Mouse (Mus musculus) heart, embryonic 15.5 days (tissue): Measurements from ENCODE around the gene Fgfr3. TPM values are rescaled to one million over a fixed set of nuclear protein-coding genes. Genes with fewer than 3 reads are reported as not detected.

Source experiments
- ATAC-seq: fragments of 200-750 bp; cut with Nextera tagmentation; replicated peaks from 2 replicates; pipeline ENCODE4 v1.8.0; 2017; ENCODE audit warnings: low read depth, moderate TSS enrichment; ENCODE audit not compliant: insufficient number of reproducible peaks, insufficient read depth, low FRiP score
- H3K27ac ChIP-seq: fragments of 300-500 bp; sonication (generic); 2 replicates; pipeline ENCODE4 v1.5.1; 2015; ENCODE audit warnings: mild to moderate bottlenecking, inconsistent platforms
- H3K27me3 ChIP-seq: fragments of 300-500 bp; sonication (generic); 2 replicates; pipeline ENCODE4 v1.6.1; 2015; ENCODE audit warnings: inconsistent platforms
- H3K36me3 ChIP-seq: fragments of 300-500 bp; sonication (generic); 2 replicates; pipeline ENCODE4 v1.6.1; 2015; ENCODE audit warnings: mild to moderate bottlenecking, inconsistent platforms
- H3K4me1 ChIP-seq: fragments of 300-500 bp; sonication (generic); replicated peaks from 2 replicates; pipeline ENCODE4 v1.6.1; 2015; ENCODE audit warnings: inconsistent platforms
- H3K4me2 ChIP-seq: fragments of 300-500 bp; sonication (generic); 2 replicates; pipeline ENCODE4 v1.6.1; 2015; ENCODE audit warnings: inconsistent platforms, mild to moderate bottlenecking, moderate library complexity
- H3K4me3 ChIP-seq: fragments of 300-500 bp; sonication (generic); 2 replicates; pipeline ENCODE4 v1.5.1; 2015; ENCODE audit warnings: mild to moderate bottlenecking, inconsistent platforms
- H3K9ac ChIP-seq: fragments of 300-500 bp; sonication (generic); 2 replicates; pipeline ENCODE4 v1.6.1; 2015; ENCODE audit warnings: mild to moderate bottlenecking, inconsistent platforms
- H3K9me3 ChIP-seq: fragments of 300-500 bp; sonication (generic); replicated peaks from 2 replicates; pipeline ENCODE4 v1.6.1; 2016; ENCODE audit warnings: inconsistent platforms
- WGBS: fragments of 180-500 bp; shearing (Covaris S2); methylation state at CpG from one replicate; pipeline ENCODE4 v1.1.7; 2015; ENCODE audit warnings: mixed read lengths; 5-methylcytosine and 5-hydroxymethylcytosine counted together
- polyA plus RNA-seq: library from polyadenylated mRNA; unstranded; fragments of >200 nt; fragmentation: Nextera tagmentation; extraction: Ambion mirVana; gene quantifications from 2 replicates; pipeline ENCODE4 v1.2.1, GENCODE M21; 2015

The Fgfr3 gene
- 4.0 and 9.1 TPM in 2 replicates for polyA plus RNA-seq

DNA sequence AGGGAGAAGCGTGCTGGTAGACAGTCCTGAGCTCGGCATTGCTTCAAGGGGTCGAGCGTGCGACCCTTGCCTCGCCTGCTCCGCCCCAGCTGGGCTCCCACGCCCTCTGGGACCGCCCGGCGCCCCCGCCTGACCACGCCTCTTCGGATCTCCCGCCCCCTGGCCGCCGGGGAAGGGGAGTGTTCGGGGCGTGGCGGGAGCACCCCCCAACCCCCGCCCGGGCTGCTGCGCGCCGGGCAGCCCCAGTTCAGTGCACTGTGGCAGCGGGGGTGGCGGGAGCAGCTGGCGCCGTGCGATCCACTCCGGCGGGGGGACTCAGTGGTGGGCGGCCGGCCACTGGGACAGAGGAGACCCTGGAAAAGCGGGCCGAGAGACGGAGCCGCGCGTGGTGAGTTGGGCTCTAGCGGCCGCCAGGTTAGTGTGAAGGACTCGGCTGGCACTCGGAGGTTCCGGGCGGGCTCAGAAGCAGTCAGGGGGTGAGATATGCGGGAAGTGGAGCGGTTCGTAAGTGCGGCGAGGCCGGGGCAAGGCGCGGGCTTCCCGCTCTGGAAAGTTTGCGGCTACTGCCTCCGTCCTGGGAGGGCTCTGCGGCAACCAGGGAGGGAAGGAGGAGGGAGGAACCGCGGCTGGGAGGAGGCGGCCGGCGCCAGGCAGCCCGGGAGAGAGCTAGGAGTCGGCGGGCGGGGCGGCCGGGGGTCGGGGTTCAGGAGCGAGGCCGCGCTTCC is at the start of gene Fgfr3:
Gene Fgfr3, plus strand, starts transcription at position 134 of the 725 bp plus-strand sequence.
- peak within 1 kb of the TSS; percentile 29; the same call in 1 of the 2 replicates for H3K27ac ChIP-seq
- no peaks in the 10 kb centered on the region for H3K36me3 ChIP-seq
- peak within 1 kb of the TSS; percentile 99 for H3K4me2 ChIP-seq
- peaks cover 40% of the 10 kb centered on the region for H3K27me3 ChIP-seq
- peak within 1 kb of the TSS; percentile 70 for H3K9ac ChIP-seq
- peaks cover 39% of the 10 kb centered on the region for H3K4me1 ChIP-seq
- WGBS: under 1% methylated on average over 56 of the region's 73 CpGs
- ATAC-seq: peak; percentile 83
- H3K9me3 ChIP-seq: no peaks in the 10 kb centered on the region
- peak within 1 kb of the TSS; percentile 76 for H3K4me3 ChIP-seq

DNA sequence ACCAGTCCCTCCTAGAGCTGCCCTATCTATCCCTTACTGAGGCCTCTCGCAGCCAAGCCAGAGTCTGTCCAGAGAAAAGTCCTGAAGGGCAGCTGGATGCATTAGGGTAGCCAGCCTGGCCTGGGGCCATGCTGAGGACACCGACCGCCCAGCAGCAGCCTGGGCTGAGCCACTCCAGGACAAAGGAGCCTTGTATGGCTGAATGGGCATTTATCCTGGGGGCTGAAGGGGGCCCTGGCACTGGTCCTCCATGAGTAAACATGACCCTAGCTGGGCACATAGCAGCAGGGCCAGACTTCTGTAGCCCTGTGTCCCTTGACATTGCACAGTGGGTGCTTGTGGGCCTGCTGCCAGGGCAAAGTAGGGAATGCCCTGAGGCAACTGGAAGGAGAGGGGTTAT is 47.0 kb upstream of the Fgfr3 start:
- peaks cover 8% of the 10 kb centered on the region for H3K4me1 ChIP-seq
- no peak overlapping the region for H3K4me3 ChIP-seq
- ATAC-seq: 0 out of 2 replicates have a peak, but pooled peaks have one; percentile 2
- no peak overlapping the region for H3K4me2 ChIP-seq
- WGBS: 44% methylated on average over 3 of the region's 3 CpGs
- H3K27me3 ChIP-seq: no peaks in the 10 kb centered on the region
- H3K9me3 ChIP-seq: no peaks in the 10 kb centered on the region
- peaks cover 25% of the 10 kb centered on the region for H3K36me3 ChIP-seq
- H3K27ac ChIP-seq: no peak overlapping the region
- H3K9ac ChIP-seq: peak overlapping the region; percentile 3; the same call in 1 of the 2 replicates

DNA sequence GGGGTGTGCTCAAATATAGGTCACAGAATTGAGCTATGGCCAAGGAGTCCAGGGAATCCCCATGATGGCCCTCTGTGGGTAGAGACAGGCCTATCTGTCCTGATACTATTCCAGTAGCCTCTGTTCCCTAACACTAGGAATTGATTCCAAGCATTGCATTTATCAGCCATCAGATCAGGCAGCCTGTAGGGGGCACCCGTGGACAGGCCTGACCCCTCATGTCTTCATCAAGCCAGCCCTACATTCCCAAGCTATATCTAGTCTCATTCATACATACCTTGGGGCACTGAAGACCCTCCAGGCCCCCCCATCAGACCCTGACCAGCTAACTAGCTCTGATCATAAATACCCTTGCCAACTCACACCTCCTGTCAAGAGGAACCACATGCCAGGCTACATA is 45.5 kb upstream of the Fgfr3 start:
- no peak overlapping the region for H3K27ac ChIP-seq
- H3K9ac ChIP-seq: no peak overlapping the region
- H3K4me2 ChIP-seq: no peak overlapping the region
- H3K27me3 ChIP-seq: no peaks in the 10 kb centered on the region
- H3K9me3 ChIP-seq: no peaks in the 10 kb centered on the region
- H3K36me3 ChIP-seq: peaks cover 12% of the 10 kb centered on the region
- peaks cover 8% of the 10 kb centered on the region for H3K4me1 ChIP-seq
- whole genome bisulfite sequencing: 0% methylated on average over 1 of the region's 1 CpGs
- H3K4me3 ChIP-seq: no peak overlapping the region
- no peak for ATAC-seq

DNA sequence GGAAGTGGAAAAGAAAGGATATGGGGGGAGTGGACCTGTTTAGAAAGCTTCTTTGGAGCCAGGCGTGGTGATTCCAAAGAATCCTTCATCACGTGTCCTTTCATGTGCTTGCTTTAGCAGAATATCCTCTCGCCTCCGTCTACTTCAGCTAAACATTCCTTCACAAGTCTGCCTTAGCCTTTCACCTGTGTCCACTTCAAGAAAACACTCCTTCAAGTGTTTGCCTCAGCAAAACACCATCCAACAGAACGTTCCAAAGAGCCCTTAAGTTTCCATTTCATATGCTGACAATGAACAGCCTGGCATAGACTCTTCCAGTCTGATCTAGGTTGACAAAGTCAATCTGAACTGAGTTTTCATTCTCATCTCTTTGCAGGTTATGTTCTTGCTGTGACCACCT is 43.2 kb upstream of the Fgfr3 start:
- Histone ChIP-seq H3K36me3 (no peaks in the 10 kb centered on the region), H3K4me3 (no peak overlapping the region), H3K27me3 (no peaks in the 10 kb centered on the region), H3K4me1 (peaks cover 13% of the 10 kb centered on the region), H3K27ac (no peak overlapping the region), H3K4me2 (no peak overlapping the region), H3K9me3 (no peaks in the 10 kb centered on the region), H3K9ac (no peak overlapping the region)
- WGBS: 80% methylated on average over 5 of the region's 5 CpGs
- ATAC-seq: no peak

DNA sequence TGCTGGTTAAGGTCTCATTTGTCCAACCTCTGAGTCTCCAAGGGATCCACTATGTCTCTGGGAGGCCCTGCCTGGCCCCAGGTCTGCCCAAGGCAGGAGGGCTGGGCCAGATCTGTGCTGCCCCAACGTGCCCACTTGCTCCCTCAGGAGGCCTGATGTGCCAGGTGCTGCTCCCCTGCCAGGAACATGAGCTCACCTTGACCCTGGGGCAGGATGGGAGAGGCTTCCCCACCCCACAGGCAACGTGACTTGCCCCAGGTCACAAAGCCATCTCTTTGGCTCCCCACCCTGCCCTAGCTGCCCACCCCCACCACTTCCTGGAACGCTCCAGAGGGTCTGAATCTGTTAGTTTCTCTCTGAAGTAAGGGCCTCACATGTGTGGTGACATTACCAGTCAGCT is 40.4 kb upstream of the Fgfr3 start:
- Histone ChIP-seq H3K4me1 (peaks cover 9% of the 10 kb centered on the region; the same call in 1 of the 2 replicates), H3K9me3 (no peaks in the 10 kb centered on the region), H3K36me3 (no peaks in the 10 kb centered on the region), H3K4me2 (no peak overlapping the region), H3K27me3 (no peaks in the 10 kb centered on the region), H3K4me3 (no peak overlapping the region), H3K9ac (no peak overlapping the region), H3K27ac (no peak overlapping the region)
- no peak for ATAC-seq
- 61% methylated on average over 3 of the region's 3 CpGs for whole genome bisulfite sequencing

DNA sequence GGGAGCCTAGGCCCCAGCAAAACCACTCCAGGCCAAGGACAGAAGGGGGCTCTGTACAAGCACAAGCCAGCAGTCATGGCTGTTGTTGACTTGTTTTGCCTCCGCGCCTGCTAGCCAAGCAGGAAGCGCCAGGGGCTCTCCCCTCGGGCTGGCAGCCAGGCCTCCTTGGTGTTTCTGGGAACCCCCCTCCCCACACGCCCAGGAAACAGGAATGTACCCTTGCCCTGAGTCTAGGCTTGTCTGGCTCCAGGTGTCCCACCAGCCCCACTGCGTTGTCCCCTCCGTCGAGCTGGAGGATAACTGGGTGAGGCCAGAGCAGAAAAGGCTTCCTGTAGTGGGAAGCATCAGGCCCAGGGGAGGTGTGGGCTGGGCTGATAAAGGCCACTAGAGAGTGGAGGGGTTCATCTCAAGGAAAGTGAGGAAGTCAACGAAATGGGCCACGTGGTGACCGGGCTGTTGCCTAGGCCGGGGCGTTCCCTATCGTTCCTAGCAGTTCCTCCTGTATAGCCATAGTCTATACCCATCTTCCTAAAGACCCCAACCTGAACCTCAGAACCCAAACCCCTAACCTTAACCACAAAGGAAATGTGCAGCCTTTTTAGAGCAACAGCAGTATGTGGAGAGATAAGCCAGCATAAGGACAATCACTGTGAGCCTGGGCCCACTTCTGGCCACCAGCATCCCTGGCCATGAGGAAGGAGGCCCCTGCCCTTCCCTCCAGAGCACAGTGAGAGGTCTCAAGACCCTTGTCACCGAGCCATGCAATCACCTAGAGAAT is 39.7 kb upstream of the Fgfr3 start:
- Histone ChIP-seq H3K9ac (no peak overlapping the region), H3K27ac (no peak overlapping the region), H3K9me3 (no peaks in the 10 kb centered on the region), H3K27me3 (no peaks in the 10 kb centered on the region), H3K4me1 (peaks cover 9% of the 10 kb centered on the region; the same call in 1 of the 2 replicates), H3K36me3 (no peaks in the 10 kb centered on the region), H3K4me2 (no peak overlapping the region), H3K4me3 (no peak overlapping the region)
- WGBS: 63% methylated on average over 15 of the region's 15 CpGs
- ATAC-seq: no peak

DNA sequence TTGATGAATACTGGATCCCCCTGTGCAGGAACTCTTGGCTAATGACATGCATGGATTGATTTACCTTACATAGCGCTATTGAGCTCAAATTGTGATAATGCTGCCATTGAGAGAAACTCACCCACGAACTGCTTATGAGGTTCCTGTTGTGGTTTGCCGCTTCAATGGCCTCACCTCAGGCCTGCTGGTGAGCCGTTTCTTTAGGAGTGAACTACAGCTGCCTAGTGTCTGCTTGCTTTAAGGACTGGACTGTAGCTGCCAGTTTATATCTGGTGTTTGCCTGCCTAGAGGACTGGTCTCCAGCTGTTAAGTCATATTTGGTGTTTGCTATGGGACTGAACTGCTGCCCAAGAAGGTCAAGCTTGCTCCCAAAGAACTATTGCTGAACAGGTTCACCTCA is 38.5 kb upstream of the Fgfr3 start:
- no peak overlapping the region for H3K9ac ChIP-seq

DNA sequence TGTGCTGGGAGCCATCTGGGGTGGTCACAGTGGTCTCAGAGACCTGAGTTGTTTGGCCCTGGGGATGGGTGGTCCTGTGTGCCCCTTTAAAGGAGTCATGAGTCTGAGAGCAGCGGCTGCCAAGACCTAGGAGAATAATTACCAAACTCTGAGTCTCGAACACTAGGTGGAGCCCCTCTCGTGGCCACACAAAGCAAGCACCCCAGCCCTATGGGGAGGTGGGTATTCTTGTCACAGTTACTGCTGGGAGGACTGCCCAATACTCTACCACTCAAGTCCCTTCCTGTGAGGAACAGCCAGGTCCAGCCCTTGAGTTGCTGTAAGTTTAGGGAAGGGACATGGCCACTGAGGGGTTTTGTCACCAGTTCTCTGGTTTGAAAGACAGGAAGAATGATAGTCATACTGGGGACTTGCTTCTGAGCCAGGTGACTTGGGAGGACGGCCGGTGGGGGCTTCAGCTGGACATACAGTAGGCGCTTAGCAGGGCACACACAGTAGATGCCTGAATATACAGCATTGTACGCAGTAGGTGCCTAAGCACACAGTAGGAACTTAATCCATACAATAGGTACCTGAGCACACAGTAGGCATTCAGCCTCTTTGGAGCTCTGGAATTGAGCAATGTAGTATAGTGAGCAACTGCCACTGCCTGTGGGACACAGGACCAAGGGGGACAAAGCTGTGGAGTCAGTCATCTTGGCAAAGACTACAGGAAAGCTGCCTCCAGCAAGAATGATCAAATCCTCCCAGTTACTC is 37.4 kb upstream of the Fgfr3 start:
- Histone ChIP-seq H3K27ac (no peak overlapping the region), H3K36me3 (no peaks in the 10 kb centered on the region), H3K4me2 (no peak overlapping the region), H3K9ac (no peak overlapping the region), H3K27me3 (no peaks in the 10 kb centered on the region), H3K4me3 (no peak overlapping the region), H3K4me1 (peaks cover 21% of the 10 kb centered on the region), H3K9me3 (no peaks in the 10 kb centered on the region)
- 0 out of 2 replicates have a peak, but pooled peaks have one; percentile 37 for ATAC-seq
- 42% methylated on average over 7 of the region's 7 CpGs for WGBS

More for the DNA sequence above, 38.5 kb upstream of the Fgfr3 start:
- Histone ChIP-seq H3K4me1 (peaks cover 11% of the 10 kb centered on the region), H3K9me3 (no peaks in the 10 kb centered on the region), H3K27ac (no peak overlapping the region), H3K4me3 (no peak overlapping the region), H3K4me2 (no peak overlapping the region), H3K36me3 (no peaks in the 10 kb centered on the region), H3K27me3 (no peaks in the 10 kb centered on the region)
- WGBS: 78% methylated on average over 4 of the region's 4 CpGs
- ATAC-seq: no peak

DNA sequence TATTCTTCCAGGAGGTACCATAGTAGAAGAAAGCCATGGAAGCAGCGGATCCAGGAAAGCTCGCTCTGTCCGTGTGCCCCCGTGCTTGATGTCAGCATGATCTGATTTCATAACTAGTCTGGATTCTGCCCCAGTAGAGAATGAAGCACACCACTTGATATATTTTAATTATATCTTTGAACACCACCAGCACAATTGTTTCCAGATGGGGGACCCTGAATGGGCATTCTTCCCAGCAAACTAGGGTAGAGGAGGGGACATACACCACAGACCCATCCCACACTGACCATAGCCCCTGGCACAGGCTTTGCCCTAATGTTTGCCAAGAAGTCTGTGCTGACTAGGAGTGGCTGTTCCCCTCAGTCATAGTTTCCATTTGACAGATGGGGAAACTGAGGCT is 36.5 kb upstream of the Fgfr3 start:
- Histone ChIP-seq H3K9ac (no peak overlapping the region), H3K36me3 (no peaks in the 10 kb centered on the region), H3K4me1 (peaks cover 30% of the 10 kb centered on the region), H3K4me3 (no peak overlapping the region), H3K27me3 (no peaks in the 10 kb centered on the region), H3K27ac (no peak overlapping the region), H3K9me3 (no peaks in the 10 kb centered on the region), H3K4me2 (no peak overlapping the region)
- 88% methylated on average over 4 of the region's 4 CpGs for WGBS
- ATAC-seq: no peak

DNA sequence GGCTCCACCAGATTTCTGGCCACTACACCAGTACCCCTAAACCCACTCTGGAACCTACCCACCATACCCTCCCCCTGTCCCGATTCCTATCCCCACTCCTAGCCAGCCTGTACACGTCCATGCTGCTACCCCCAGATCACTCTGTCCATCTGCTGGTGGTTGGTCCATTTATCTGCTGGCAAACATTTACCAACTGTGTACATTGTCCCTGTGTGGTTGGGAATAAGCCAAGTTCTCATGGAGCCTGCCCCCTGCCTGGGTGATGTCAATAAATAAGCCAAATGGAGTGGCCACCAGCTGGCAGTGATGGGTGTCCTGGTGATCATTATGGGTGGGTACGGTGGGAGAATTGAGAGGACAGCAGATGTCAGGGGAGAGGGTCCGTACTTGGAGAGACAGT is 34.3 kb upstream of the Fgfr3 start:
- Histone ChIP-seq H3K27ac (no peak overlapping the region), H3K4me3 (no peak overlapping the region), H3K27me3 (no peaks in the 10 kb centered on the region), H3K9me3 (no peaks in the 10 kb centered on the region), H3K9ac (no peak overlapping the region), H3K4me2 (no peak overlapping the region), H3K36me3 (no peaks in the 10 kb centered on the region), H3K4me1 (peaks cover 30% of the 10 kb centered on the region)
- 89% methylated on average over 4 of the region's 4 CpGs for WGBS
- ATAC-seq: no peak
